Mouse (Mus musculus) E14TG2a.4 (cell line): Measurements from ENCODE around the gene Rnf227.
"Not testable (repeated sequence)": the region's sequence is repeated elsewhere in the genome, so short reads cannot be mapped to it uniquely, and the experiment has no call there.

ENCODE experiments used
- H3K27me3 ChIP-seq: 2 replicates; pipeline ENCODE4 v1.6.1; 2014; ENCODE audit warnings: low read length, control low read depth; ENCODE audit not compliant: insufficient read depth
- H3K36me3 ChIP-seq: 2 replicates; pipeline ENCODE4 v1.6.1; 2014; ENCODE audit warnings: low read length, control low read depth; ENCODE audit not compliant: insufficient read depth
- H3K4me1 ChIP-seq: replicated peaks from 2 replicates; pipeline ENCODE4 v1.6.1; 2014; ENCODE audit warnings: low read depth, low read length, control low read depth
- H3K4me3 ChIP-seq: replicated peaks from 2 replicates; pipeline ENCODE4 v1.5.1; 2014; ENCODE audit warnings: mild to moderate bottlenecking, low read length
- H3K9me3 ChIP-seq: 2 replicates; pipeline ENCODE4 v1.6.1; 2014; ENCODE audit warnings: low read length, control low read depth
- CTCF ChIP-seq: conservative IDR thresholded peaks from 2 replicates; pipeline ENCODE4 v1.5.1; 2014; ENCODE audit warnings: low read length
- NANOG ChIP-seq: IDR thresholded peaks from 2 replicates; pipeline ENCODE4 v1.6.1; 2014; ENCODE audit warnings: borderline replicate concordance, low read length, mixed read lengths
- POU5F1 ChIP-seq: IDR thresholded peaks from 2 replicates; pipeline ENCODE4 v1.6.1; 2014; ENCODE audit warnings: low read length, borderline replicate concordance

Rnf227 gene

DNA sequence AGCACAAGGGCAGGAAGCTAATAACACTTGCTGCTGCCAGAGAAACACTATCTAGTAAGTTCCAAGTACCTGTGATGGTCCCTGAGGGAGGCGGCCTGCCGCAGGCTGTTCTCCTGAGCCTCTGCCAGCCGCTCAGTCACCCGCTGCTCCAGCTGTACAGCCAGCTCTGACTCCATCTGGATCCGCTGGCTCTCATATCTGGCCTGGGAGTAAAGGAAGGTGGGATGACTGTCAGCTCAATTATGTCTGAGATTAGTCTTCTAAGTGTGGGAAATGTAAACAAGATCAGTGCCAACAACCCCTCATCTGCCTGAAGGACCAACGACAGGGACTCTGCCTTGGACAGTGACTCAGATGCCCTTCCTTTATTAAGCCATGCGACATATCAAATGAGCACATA lies 29.0 kb upstream of the Rnf227 start:
- no peaks in the 10 kb centered on the region for H3K27me3 ChIP-seq
- peaks cover 13% of the 10 kb centered on the region; the same call in 1 of the 2 replicates for H3K4me1 ChIP-seq
- H3K4me3 ChIP-seq = no peak overlapping the region
- peaks cover 98% of the 10 kb centered on the region for H3K36me3 ChIP-seq
- TF ChIP-seq CTCF (no peak), NANOG (no peak), POU5F1 (no peak)
- no peaks in the 10 kb centered on the region for H3K9me3 ChIP-seq

DNA sequence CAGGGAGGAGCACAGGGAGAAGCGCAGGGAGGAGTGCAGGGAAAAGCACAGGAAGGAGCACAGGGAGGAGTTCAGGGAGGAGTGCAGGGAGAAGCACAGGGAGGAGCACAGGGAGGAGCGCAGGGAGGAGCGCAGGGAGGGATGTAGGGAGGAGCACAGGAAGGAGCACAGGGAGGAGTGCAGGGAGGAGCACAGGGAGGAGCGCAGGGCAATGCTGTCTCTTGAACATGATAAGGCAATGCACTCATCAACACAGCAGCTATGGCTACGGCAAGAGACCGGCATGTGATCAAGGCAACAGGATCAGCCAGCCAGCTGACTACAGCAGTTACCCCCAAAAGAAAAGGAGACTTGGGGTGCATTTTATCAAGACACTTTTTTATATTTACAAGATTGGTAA lies 23.9 kb upstream of the Rnf227 start:
- TF ChIP-seq NANOG (no peak), CTCF (no peak), POU5F1 (no peak)
- H3K4me3 ChIP-seq = no peak overlapping the region
- H3K27me3 ChIP-seq = no peaks in the 10 kb centered on the region
- peaks cover 97% of the 10 kb centered on the region for H3K36me3 ChIP-seq
- H3K4me1 ChIP-seq = peaks cover 6% of the 10 kb centered on the region; the same call in 1 of the 2 replicates
- H3K9me3 ChIP-seq = no peaks in the 10 kb centered on the region

DNA sequence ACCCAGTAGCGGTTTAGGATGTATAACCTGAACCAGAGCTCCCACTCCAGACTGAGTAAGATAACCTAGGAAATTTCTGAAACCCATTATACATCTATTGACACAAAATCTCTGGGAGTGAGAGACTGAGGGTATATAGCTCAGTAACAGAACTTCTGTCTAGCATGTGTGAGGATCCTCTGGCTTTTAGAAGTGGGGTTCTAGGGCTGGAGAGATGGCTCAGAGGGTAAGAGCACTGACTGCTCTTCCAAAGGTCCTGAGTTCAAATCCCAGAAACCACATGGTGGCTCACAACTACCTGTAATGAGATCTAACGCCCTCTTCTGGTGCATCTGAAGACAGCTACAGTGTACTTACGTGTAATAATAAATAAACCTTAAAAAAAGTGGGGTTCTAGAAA lies 22.3 kb upstream of the Rnf227 start:
- not testable (repeated sequence) for H3K27me3 ChIP-seq, H3K9me3 ChIP-seq, H3K4me3 ChIP-seq
- H3K4me1 ChIP-seq = peaks cover 19% of the 10 kb centered on the region
- peaks cover 89% of the 10 kb centered on the region for H3K36me3 ChIP-seq

DNA sequence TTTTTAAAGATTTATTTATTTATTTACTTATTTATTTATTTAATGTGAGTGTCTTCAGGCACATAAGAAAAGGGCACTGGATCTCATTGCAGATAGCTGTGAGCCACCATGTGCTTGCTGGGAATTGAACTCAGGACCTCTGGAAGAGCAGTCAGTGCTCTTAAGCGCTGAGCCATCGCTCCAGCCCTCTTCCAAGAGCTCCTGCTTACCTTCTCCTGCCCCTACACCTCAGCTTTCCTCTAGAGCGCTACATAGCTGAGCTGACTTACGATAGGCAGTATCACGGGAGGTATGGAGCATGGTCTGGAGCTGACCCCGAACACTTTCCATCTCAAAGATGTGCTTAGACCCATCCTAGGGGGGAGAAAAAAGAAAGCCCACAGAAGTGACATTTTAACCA lies 18.7 kb upstream of the Rnf227 start:
- no peak for TF ChIP-seq NANOG
- no peak for TF ChIP-seq CTCF
- TF ChIP-seq POU5F1 = no peak
- Histone ChIP-seq H3K36me3 (peaks cover 55% of the 10 kb centered on the region), H3K4me3 (no peak overlapping the region), H3K27me3 (peaks cover 4% of the 10 kb centered on the region), H3K9me3 (no peaks in the 10 kb centered on the region), H3K4me1 (peaks cover 35% of the 10 kb centered on the region)

DNA sequence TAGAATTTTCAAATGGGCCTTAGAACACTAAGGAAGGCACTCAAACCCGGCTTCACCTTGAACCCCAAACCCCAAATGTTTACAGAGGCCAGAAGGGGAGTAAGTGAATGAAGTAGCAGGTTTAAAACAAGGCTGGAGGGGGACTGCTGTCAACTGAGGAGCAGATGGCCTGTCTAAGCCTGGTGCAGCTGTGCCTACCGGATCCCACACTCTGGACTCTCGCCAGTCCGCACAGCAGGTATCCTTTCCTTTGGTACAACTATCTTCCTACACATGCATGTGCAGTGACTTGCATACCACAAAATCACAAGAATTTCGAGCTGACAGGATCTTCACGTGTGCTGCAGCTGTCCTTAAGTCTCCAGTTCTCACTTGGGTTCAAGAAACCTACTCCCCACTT lies 18.3 kb upstream of the Rnf227 start:
- TF ChIP-seq CTCF = no peak
- TF ChIP-seq NANOG = no peak
- TF ChIP-seq POU5F1 = no peak
- peaks cover 40% of the 10 kb centered on the region for H3K4me1 ChIP-seq

DNA sequence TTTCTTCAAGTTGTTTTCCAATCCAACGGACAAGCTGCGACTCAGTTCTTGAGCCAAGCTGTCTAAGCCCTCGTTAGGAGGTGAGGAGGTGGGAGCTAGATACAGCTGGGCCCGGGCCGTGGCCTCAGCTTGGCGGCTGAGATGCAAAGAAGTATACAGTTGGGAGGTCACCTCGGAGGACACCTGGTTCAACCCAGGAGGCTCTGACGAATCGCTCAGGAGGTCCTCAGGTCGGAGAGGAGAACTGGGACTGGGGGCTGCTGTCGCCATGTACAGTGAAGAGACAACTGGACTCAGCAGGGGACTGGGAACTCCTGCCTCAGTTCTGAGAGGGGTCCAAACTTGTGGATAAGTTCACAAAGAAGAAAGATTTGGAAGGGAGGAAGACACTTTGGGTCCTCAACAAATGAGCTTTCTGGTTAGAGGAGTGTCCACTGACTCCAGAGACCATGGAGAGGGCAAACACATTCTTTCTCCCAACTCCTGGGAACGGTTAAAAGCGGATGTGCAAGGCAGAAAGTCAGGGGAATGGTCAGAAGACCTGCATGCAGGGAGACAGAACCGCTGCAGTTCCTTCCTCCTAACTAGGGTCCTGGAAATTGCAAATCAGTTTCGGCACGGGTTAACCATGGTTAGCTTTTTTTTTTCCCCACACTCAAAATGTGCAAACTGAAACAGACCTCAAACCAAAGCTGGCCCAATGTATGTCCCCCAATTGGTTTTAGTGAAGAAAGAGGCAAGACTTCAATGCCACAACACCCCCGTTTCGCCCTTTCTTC lies 17.4 kb upstream of the Rnf227 start:
- H3K27me3 ChIP-seq = peaks cover 17% of the 10 kb centered on the region
- H3K4me3 ChIP-seq = peak overlapping the region; percentile 89
- H3K36me3 ChIP-seq = peaks cover 42% of the 10 kb centered on the region
- H3K4me1 ChIP-seq = peaks cover 48% of the 10 kb centered on the region
- no peaks in the 10 kb centered on the region for H3K9me3 ChIP-seq
- no peak for TF ChIP-seq POU5F1
- TF ChIP-seq NANOG = no peak

More for the DNA sequence above, 18.3 kb upstream of the Rnf227 start:
- H3K36me3 ChIP-seq = peaks cover 51% of the 10 kb centered on the region
- no peak overlapping the region for H3K4me3 ChIP-seq
- peaks cover 9% of the 10 kb centered on the region for H3K27me3 ChIP-seq
- no peaks in the 10 kb centered on the region for H3K9me3 ChIP-seq

DNA sequence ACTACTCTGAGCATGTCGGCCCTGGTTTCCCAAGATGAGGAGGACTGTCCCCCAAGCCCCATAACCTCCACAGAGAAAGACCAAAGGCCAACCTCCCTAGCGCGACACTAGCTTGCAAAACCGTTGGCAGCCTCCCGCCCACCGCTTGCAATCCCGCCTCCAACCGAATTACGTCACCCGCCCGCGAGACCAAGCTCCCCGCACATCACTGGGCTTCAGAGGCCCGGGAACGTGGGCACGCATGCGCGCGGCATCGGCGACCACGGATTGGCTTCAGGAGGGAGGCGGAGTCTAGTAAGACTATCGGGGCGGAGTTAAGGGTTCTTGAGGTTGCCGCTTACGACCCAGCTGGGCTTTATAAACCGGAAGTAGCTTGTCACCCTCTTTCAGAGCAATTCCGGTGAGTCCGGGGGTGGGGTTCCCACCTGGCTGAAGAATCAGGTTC lies 16.6 kb upstream of the Rnf227 start, which contains the start of the genes Cntrob and Trappc1:
TSS of gene Cntrob (minus strand) at position 109 of the 445 bp plus-strand sequence.
TSS of gene Trappc1 (plus strand) at position 314 of the 445 bp plus-strand sequence.
- no peak for TF ChIP-seq NANOG
- no peak for TF ChIP-seq POU5F1
- no peak for TF ChIP-seq CTCF
- peaks cover 25% of the 10 kb centered on the region for H3K27me3 ChIP-seq
- H3K36me3 ChIP-seq = peaks cover 34% of the 10 kb centered on the region
- H3K4me3 ChIP-seq = peak within 1 kb of the TSS; percentile 89
- H3K4me1 ChIP-seq = peaks cover 50% of the 10 kb centered on the region
- no peaks in the 10 kb centered on the region for H3K9me3 ChIP-seq

DNA sequence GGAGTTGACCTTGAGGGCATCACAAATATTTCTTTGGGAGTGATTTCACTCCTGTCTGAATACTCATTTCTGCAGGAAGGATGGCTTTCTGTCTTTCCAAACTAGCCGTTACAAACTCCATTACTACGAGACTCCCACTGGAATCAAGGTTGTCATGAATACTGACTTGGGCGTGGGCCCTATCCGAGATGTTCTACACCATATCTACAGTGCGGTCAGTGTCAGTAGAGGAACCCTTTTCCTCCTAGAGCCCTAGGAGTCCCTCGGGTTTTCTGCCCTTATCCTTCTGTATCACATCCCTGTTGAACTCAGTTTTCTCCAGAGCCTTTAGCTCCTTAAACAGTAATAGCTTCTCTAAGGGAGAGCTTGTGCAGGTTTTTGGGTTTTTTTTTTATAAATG lies 15.5 kb upstream of the Rnf227 start:
- H3K4me3 ChIP-seq = peak overlapping the region; percentile 89
- H3K36me3 ChIP-seq = peaks cover 23% of the 10 kb centered on the region
- no peak for TF ChIP-seq POU5F1
- no peak for TF ChIP-seq NANOG
- TF ChIP-seq CTCF = no peak
- peaks cover 36% of the 10 kb centered on the region for H3K27me3 ChIP-seq
- H3K4me1 ChIP-seq = peaks cover 50% of the 10 kb centered on the region
- no peaks in the 10 kb centered on the region for H3K9me3 ChIP-seq
